Mouse (Mus musculus): ENCODE measurements around the gene Zfp775. TPM values are rescaled to one million over a fixed set of nuclear protein-coding genes. Genes with fewer than 3 reads are reported as not detected.

Gene Zfp775
- total and polyA plus RNA-seq, 2 experiments from 2014 or later, result 8.6 to 9.5 TPM

DNA sequence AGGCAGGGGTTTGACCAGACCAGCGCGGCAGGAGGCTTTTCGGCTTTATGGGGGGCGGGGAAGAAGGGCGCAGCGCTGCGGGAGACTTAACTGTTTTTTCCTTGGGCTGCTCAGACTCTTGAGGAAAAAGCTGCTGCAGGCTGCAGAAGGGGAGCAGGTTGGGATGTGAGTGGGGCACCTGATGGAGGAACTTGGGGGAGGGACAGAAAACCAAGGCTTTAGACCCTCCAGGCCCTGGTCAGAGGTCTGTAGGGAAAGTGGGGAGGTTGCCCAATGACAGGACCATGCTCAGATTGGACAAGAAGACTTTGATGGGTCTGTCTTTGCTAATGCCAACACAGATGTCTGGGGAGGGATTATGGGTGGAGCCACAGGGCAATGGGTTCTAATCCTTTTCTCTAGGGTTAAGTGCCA is 25.7 kb downstream of the Zfp775 start:
- Histone ChIP-seq H3K4me2 (ENCODE audit: low read depth, low read length, poor library complexity, severe bottlenecking) (peak overlapping the region; percentile 81), H3K27me3 (ENCODE audit: insufficient read depth, low read length) (0 out of 2 replicates have a peak, but pooled peaks cover 7% of the 10 kb centered on the region), H3K27ac (ENCODE audit: low read depth, low read length) (no peak overlapping the region), H3K4me1 (ENCODE audit: insufficient read depth, low read length) (peaks cover 16% of the 10 kb centered on the region), H3K9me3 (ENCODE audit: low read length) (no peaks in the 10 kb centered on the region), H3K9ac (replicated peaks; ENCODE audit: low read length, poor library complexity, severe bottlenecking) (peak overlapping the region; percentile 63), H3K4me3 (ENCODE audit: low read depth, low read length) (peak overlapping the region; percentile 53), H3K36me3 (ENCODE audit: insufficient read depth, low read length) (peaks cover 2% of the 10 kb centered on the region; the same call in 1 of the 2 replicates)
- no peak for DNase-seq (ENCODE audit: low spot score)
- no peak for ATAC-seq (ENCODE audit: low FRiP score)
- TF ChIP-seq CTCF (IDR thresholded peaks at IDR 0.05), result no peak
- whole genome bisulfite sequencing, result 2% methylated on average over 7 of the region's 7 CpGs

DNA sequence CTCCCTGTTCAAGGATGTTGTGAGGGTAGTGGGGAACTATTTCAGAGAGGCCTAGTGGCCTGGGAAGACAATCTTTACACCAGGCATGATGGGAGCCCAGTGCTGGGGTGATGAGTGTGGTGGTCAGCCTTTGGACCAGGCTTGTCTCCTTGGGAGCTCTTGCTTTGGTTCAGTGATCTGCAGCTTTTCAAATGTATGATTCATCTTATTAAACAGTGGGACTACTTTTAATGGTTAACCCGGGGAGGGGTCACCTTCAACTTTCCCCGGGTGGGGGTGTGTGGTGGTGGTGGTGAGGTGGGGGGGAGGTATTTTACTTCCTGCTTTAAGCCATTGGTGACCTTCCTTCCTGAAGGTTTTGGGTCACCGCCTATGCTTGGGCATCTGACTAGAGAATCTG is 26.5 kb downstream of the Zfp775 start:
- H3K4me2 ChIP-seq (ENCODE audit: low read depth, low read length, poor library complexity, severe bottlenecking), result peak overlapping the region; percentile 81; the same call in 1 of the 2 replicates
- no peak for TF ChIP-seq CTCF (IDR thresholded peaks at IDR 0.05)
- H3K4me3 ChIP-seq (ENCODE audit: low read depth, low read length), result no peak overlapping the region
- 83% methylated on average over 3 of the region's 3 CpGs for WGBS
- H3K27me3 ChIP-seq (ENCODE audit: insufficient read depth, low read length), result 0 out of 2 replicates have a peak, but pooled peaks cover 7% of the 10 kb centered on the region
- peaks cover 2% of the 10 kb centered on the region; the same call in 1 of the 2 replicates for H3K36me3 ChIP-seq (ENCODE audit: insufficient read depth, low read length)
- H3K4me1 ChIP-seq (ENCODE audit: insufficient read depth, low read length), result peaks cover 16% of the 10 kb centered on the region
- H3K9ac ChIP-seq (replicated peaks; ENCODE audit: low read length, poor library complexity, severe bottlenecking), result no peak overlapping the region
- DNase-seq (ENCODE audit: low spot score), result no peak
- no peak for ATAC-seq (ENCODE audit: low FRiP score)
- no peak overlapping the region for H3K27ac ChIP-seq (ENCODE audit: low read depth, low read length)
- no peaks in the 10 kb centered on the region for H3K9me3 ChIP-seq (ENCODE audit: low read length)

DNA sequence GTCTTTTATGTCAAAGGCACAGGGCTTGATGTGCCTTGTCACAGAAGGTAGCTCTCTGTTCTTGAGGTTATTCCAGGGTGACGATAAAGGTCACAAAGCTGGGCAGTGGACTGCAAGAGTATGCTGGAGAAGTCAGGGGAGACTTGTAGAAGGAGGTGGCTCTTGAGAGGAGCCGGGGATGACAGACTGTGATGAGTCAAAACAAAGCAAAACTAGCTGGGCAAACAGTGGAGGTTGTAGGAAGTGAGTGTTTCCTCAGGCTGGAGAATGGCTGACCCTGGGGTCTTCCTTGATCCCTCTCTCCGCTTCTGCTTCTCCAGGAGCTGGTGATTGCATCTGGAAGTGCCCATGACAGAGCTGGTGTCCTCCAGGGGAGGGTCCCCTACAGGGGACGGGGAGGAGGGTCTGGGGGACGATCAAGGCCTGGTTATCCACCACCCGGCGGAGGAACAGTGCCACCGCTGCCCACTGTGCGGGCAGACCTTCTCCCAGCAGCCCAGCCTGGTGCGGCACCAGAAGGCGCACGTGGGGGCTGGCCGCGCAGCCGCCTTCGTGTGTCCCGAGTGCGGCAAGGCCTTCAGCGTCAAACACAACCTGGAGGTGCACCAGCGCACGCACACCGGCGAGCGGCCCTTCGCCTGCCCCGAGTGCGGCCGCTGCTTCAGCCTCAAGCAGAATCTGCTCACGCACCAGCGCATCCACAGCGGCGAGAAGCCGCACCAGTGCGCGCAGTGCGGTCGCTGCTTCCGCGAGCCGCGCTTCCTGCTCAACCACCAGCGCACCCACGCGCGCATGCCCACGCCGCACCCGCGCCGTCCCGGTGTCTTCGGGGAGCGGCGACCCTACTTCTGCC is 27.2 kb downstream of the Zfp775 start:
- peak overlapping the region; percentile 63 for H3K9ac ChIP-seq (replicated peaks; ENCODE audit: low read length, poor library complexity, severe bottlenecking)
- no peaks in the 10 kb centered on the region for H3K9me3 ChIP-seq (ENCODE audit: low read length)
- peak overlapping the region; percentile 44 for H3K4me3 ChIP-seq (ENCODE audit: low read depth, low read length)
- peak overlapping the region; percentile 81 for H3K4me2 ChIP-seq (ENCODE audit: low read depth, low read length, poor library complexity, severe bottlenecking)
- 8% methylated on average over 46 of the region's 54 CpGs for WGBS
- H3K27me3 ChIP-seq (ENCODE audit: insufficient read depth, low read length), result 0 out of 2 replicates have a peak, but pooled peaks cover 7% of the 10 kb centered on the region
- H3K4me1 ChIP-seq (ENCODE audit: insufficient read depth, low read length), result peaks cover 16% of the 10 kb centered on the region
- H3K27ac ChIP-seq (ENCODE audit: low read depth, low read length), result peak overlapping the region; percentile 47
- peaks cover 2% of the 10 kb centered on the region; the same call in 1 of the 2 replicates for H3K36me3 ChIP-seq (ENCODE audit: insufficient read depth, low read length)
- TF ChIP-seq CTCF (IDR thresholded peaks at IDR 0.05), result 0 out of 2 replicates have a peak, but pooled peaks have one; percentile 4
- peak; percentile 77 for ATAC-seq (ENCODE audit: low FRiP score)
- DNase-seq (ENCODE audit: low spot score), result peak; percentile 53

DNA sequence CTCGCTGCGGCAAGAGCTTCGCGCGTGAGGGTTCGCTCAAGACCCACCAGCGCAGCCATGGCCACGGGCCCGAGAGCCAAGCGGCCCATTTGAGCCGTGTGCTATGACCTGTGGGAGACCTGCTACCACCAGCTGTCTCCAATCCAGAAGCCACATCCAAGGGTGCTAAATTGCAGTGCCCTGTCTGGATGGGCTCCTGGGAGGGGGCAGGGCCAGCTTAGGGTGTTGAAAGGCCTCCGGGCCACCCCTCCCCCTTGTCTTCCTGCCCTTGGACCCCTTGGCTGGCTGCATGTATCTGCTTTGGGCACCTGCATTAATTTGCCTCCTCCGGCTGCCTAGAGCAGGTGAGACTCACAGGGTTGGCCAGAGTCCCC is 27.8 kb downstream of the Zfp775 start:
- peak overlapping the region; percentile 47; the same call in 1 of the 2 replicates for H3K27ac ChIP-seq (ENCODE audit: low read depth, low read length)
- peak; percentile 9; the same call in 1 of the 2 replicates for ATAC-seq (ENCODE audit: low FRiP score)

DNA sequence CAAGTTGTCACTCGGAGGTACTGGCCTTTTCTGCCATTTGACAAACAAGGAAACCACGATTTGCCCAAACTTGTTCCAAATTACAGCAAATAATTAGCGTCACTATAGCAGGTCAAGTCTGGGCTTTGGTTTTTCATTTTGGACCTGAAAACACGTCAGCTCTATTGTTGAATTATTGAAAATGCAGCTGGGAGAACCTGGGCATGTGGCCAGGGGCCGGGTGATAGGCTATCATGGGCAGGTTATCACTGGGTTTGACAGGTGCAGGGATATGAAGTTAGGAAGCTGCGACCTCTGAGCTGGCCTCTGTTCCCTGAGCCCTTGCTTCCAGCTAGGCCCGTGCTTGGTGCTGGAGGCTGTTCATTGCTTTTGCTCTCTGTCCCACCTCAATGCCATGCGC is 29.0 kb downstream of the Zfp775 start:
- no peak for ATAC-seq (ENCODE audit: low FRiP score)
- no peak overlapping the region for H3K4me2 ChIP-seq (ENCODE audit: low read depth, low read length, poor library complexity, severe bottlenecking)
- 94% methylated on average over 8 of the region's 8 CpGs for WGBS
- no peak overlapping the region for H3K4me3 ChIP-seq (ENCODE audit: low read depth, low read length)
- peaks cover 2% of the 10 kb centered on the region; the same call in 1 of the 2 replicates for H3K36me3 ChIP-seq (ENCODE audit: insufficient read depth, low read length)
- no peak overlapping the region for H3K27ac ChIP-seq (ENCODE audit: low read depth, low read length)
- no peak overlapping the region for H3K9ac ChIP-seq (replicated peaks; ENCODE audit: low read length, poor library complexity, severe bottlenecking)
- no peak for DNase-seq (ENCODE audit: low spot score)
- 0 out of 2 replicates have a peak, but pooled peaks cover under 1% of the 10 kb centered on the region for H3K27me3 ChIP-seq (ENCODE audit: insufficient read depth, low read length)
- TF ChIP-seq CTCF (IDR thresholded peaks at IDR 0.05), result no peak
- no peaks in the 10 kb centered on the region for H3K9me3 ChIP-seq (ENCODE audit: low read length)
- H3K4me1 ChIP-seq (ENCODE audit: insufficient read depth, low read length), result peaks cover 16% of the 10 kb centered on the region

More for the DNA sequence above, 27.8 kb downstream of the Zfp775 start:
- 0 out of 2 replicates have a peak, but pooled peaks cover 7% of the 10 kb centered on the region for H3K27me3 ChIP-seq (ENCODE audit: insufficient read depth, low read length)
- peaks cover 16% of the 10 kb centered on the region for H3K4me1 ChIP-seq (ENCODE audit: insufficient read depth, low read length)
- H3K9me3 ChIP-seq (ENCODE audit: low read length), result no peaks in the 10 kb centered on the region
- WGBS, result 15% methylated on average over 13 of the region's 13 CpGs
- peak overlapping the region; percentile 44 for H3K4me3 ChIP-seq (ENCODE audit: low read depth, low read length)
- peak overlapping the region; percentile 81 for H3K4me2 ChIP-seq (ENCODE audit: low read depth, low read length, poor library complexity, severe bottlenecking)
- peaks cover 2% of the 10 kb centered on the region; the same call in 1 of the 2 replicates for H3K36me3 ChIP-seq (ENCODE audit: insufficient read depth, low read length)
- no peak for DNase-seq (ENCODE audit: low spot score)
- no peak for TF ChIP-seq CTCF (IDR thresholded peaks at IDR 0.05)
- H3K9ac ChIP-seq (replicated peaks; ENCODE audit: low read length, poor library complexity, severe bottlenecking), result peak overlapping the region; percentile 63

DNA sequence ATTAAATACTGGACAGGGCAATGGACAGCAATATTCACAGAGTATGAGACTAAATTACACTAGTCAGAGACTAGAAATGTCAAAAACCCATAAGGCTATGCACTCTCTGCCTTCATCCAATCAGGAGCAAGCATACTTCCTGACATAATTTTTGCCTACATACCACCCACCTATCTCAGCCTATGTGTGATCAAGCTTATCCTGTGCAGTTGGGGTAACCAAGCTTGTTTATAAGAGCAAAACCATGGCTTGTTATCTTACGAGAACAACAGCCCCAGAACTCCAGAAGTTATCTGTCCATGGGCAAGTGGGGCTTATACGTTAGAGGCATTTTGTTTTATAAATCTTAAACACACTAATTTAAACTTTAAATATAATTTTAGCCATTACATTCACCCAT is 33.2 kb downstream of the Zfp775 start:
- H3K27me3 ChIP-seq (ENCODE audit: insufficient read depth, low read length), result no peaks in the 10 kb centered on the region
- TF ChIP-seq CTCF (IDR thresholded peaks at IDR 0.05), result no peak
- no peaks in the 10 kb centered on the region for H3K9me3 ChIP-seq (ENCODE audit: low read length)
- DNase-seq (ENCODE audit: low spot score), result no peak
- H3K4me2 ChIP-seq (ENCODE audit: low read depth, low read length, poor library complexity, severe bottlenecking), result no peak overlapping the region
- H3K36me3 ChIP-seq (ENCODE audit: insufficient read depth, low read length), result peaks cover 2% of the 10 kb centered on the region; the same call in 1 of the 2 replicates
- H3K9ac ChIP-seq (replicated peaks; ENCODE audit: low read length, poor library complexity, severe bottlenecking), result no peak overlapping the region
- 92% methylated on average over 2 of the region's 2 CpGs for WGBS
- H3K4me3 ChIP-seq (ENCODE audit: low read depth, low read length), result no peak overlapping the region
- H3K4me1 ChIP-seq (ENCODE audit: insufficient read depth, low read length), result no peaks in the 10 kb centered on the region
- no peak for ATAC-seq (ENCODE audit: low FRiP score)
- H3K27ac ChIP-seq (ENCODE audit: low read depth, low read length), result no peak overlapping the region

Measured in midbrain, postnatal 0 days (tissue).